Mouse (Mus musculus): ENCODE measurements at regions not wholly inside any gene's neighbourhood (a gene's known extent, or its start where the extent isn't known, plus 50 kb on each side); places are given as distances from the start of the nearest gene placed in this dataset.

GRCm38 (mm10) chr2:74087375-74087774 lies 176.2 kb upstream of the Atp5g3 start:
- Histone ChIP-seq H3K27ac (ENCODE audit: insufficient read depth, low read depth) (no peak overlapping the region), H3K27me3 (replicated peaks) (no peaks in the 10 kb centered on the region), H3K4me1 (ENCODE audit: control insufficient read depth in 1 of 2, insufficient read depth in 2 of 2) (no peaks in the 10 kb centered on the region), H3K9me3 (replicated peaks; ENCODE audit: low read length) (no peaks in the 10 kb centered on the region), H3K4me3 (replicated peaks in 1 of 3; ENCODE audit: low read depth in 2 of 3, low read length in 2 of 3, poor library complexity in 1 of 3) (no peak overlapping the region), H3K9ac (ENCODE audit: insufficient read depth, low read depth) (no peak overlapping the region), H3K4me2 (ENCODE audit: insufficient read depth, low read depth, poor library complexity, severe bottlenecking) (no peak overlapping the region), H3K36me3 (replicated peaks in 1 of 2; ENCODE audit: control insufficient read depth in 1 of 2, insufficient read depth in 1 of 2, low read length in 1 of 2) (no peaks in the 10 kb centered on the region), H3K79me2 (replicated peaks; ENCODE audit: control insufficient read depth, extremely low read depth, insufficient read depth, poor library complexity, severe bottlenecking) (no peaks in the 10 kb centered on the region)
- in situ Hi-C loops (cut with MboI; ENCODE audit: low pct_ligation_motif_present, low pct_unique_long_range_greater_than_20kb, low sequenced_read_pairs) (no loop called here), dilution Hi-C loops (cut with MboI; ENCODE audit: extremely low pct_ligation_motif_present, extremely low pct_unique_long_range_greater_than_20kb, low sequenced_read_pairs) (no loop called here)
- DNase-seq (ENCODE audit: extremely low read depth), result no peak
- TF ChIP-seq EP300 (IDR thresholded peaks at IDR 0.05; ENCODE audit: low read length), result no peak
- no peak for TF ChIP-seq TBP (conservative IDR thresholded peaks at IDR 0.05; ENCODE audit: low read depth, low read length)
- TF ChIP-seq CHD1 (IDR thresholded peaks at IDR 0.05; ENCODE audit: low read depth, low read length), result no peak
- no peak for TF ChIP-seq ELF1 (IDR thresholded peaks at IDR 0.05; ENCODE audit: low read depth, low read length)
- TF ChIP-seq SMC3 (IDR thresholded peaks at IDR 0.05; ENCODE audit: low read depth, low read length), result no peak
- TF ChIP-seq HCFC1 (IDR thresholded peaks at IDR 0.05; ENCODE audit: low read depth, low read length), result no peak
- no peak for TF ChIP-seq USF2 (conservative IDR thresholded peaks at IDR 0.05; ENCODE audit: low read depth, low read length)
- TF ChIP-seq JUND (conservative IDR thresholded peaks at IDR 0.05; ENCODE audit: low read depth, low read length), result no peak
- TF ChIP-seq UBTF (IDR thresholded peaks at IDR 0.05; ENCODE audit: low read depth, low read length), result no peak
- no peak for TF ChIP-seq MAX (IDR thresholded peaks at IDR 0.05; ENCODE audit: low read length)
- TF ChIP-seq ZNF384 (IDR thresholded peaks at IDR 0.05; ENCODE audit: low read depth, low read length), result no peak
- no peak for TF ChIP-seq TCF12 (IDR thresholded peaks at IDR 0.05; ENCODE audit: low read depth, low read length)
- TF ChIP-seq SIN3A (IDR thresholded peaks at IDR 0.05; ENCODE audit: low read length), result no peak
- no peak for TF ChIP-seq BHLHE40 (IDR thresholded peaks at IDR 0.05; ENCODE audit: low read depth, low read length)
- TF ChIP-seq JUN (IDR thresholded peaks at IDR 0.05; ENCODE audit: insufficient read depth, low read depth, low read length), result no peak
- TF ChIP-seq NELFE (IDR thresholded peaks at IDR 0.05; ENCODE audit: low read depth, low read length), result no peak
- no peak for TF ChIP-seq USF1 (IDR thresholded peaks at IDR 0.05; ENCODE audit: low read depth, low read length)
- no peak for TF ChIP-seq ZKSCAN1 (IDR thresholded peaks at IDR 0.05; ENCODE audit: borderline replicate concordance, low read depth, low read length)

GRCm38 (mm10) chr2:74084971-74085370 lies 173.8 kb upstream of the Atp5g3 start:
- no peak overlapping the region for H3K27ac ChIP-seq (ENCODE audit: insufficient read depth, low read depth)
- no peaks in the 10 kb centered on the region for H3K27me3 ChIP-seq (replicated peaks)
- H3K9me3 ChIP-seq (replicated peaks; ENCODE audit: low read length), result no peaks in the 10 kb centered on the region
- no peak overlapping the region for H3K9ac ChIP-seq (ENCODE audit: insufficient read depth, low read depth)
- no peaks in the 10 kb centered on the region for H3K36me3 ChIP-seq (replicated peaks in 1 of 2; ENCODE audit: control insufficient read depth in 1 of 2, insufficient read depth in 1 of 2, low read length in 1 of 2)
- in situ Hi-C loops (cut with MboI; ENCODE audit: low pct_ligation_motif_present, low pct_unique_long_range_greater_than_20kb, low sequenced_read_pairs) (no loop called here), dilution Hi-C loops (cut with MboI; ENCODE audit: extremely low pct_ligation_motif_present, extremely low pct_unique_long_range_greater_than_20kb, low sequenced_read_pairs) (no loop called here)
- H3K79me2 ChIP-seq (replicated peaks; ENCODE audit: control insufficient read depth, extremely low read depth, insufficient read depth, poor library complexity, severe bottlenecking), result no peaks in the 10 kb centered on the region
- DNase-seq (ENCODE audit: extremely low read depth), result no peak
- TF ChIP-seq JUND (conservative IDR thresholded peaks at IDR 0.05; ENCODE audit: low read depth, low read length) (no peak), CTCF (conservative IDR thresholded peaks at IDR 0.05 in 1 of 2, IDR thresholded peaks at IDR 0.05 in 1 of 2; ENCODE audit: low read depth in 2 of 2, low read length in 2 of 2) (no peak), RCOR1 (conservative IDR thresholded peaks at IDR 0.05; ENCODE audit: low read depth, low read length) (no peak), SIN3A (IDR thresholded peaks at IDR 0.05; ENCODE audit: low read length) (no peak), BHLHE40 (IDR thresholded peaks at IDR 0.05; ENCODE audit: low read depth, low read length) (no peak), TCF12 (IDR thresholded peaks at IDR 0.05; ENCODE audit: low read depth, low read length) (no peak), HCFC1 (IDR thresholded peaks at IDR 0.05; ENCODE audit: low read depth, low read length) (no peak), NELFE (IDR thresholded peaks at IDR 0.05; ENCODE audit: low read depth, low read length) (no peak), CHD2 (IDR thresholded peaks at IDR 0.05; ENCODE audit: low read length) (no peak), ETS1 (conservative IDR thresholded peaks at IDR 0.05; ENCODE audit: low read depth, low read length) (no peak)
- H3K4me2 ChIP-seq (ENCODE audit: insufficient read depth, low read depth, poor library complexity, severe bottlenecking), result no peak overlapping the region
- H3K4me1 ChIP-seq (ENCODE audit: control insufficient read depth in 1 of 2, insufficient read depth in 2 of 2), result no peaks in the 10 kb centered on the region
- no peak overlapping the region for H3K4me3 ChIP-seq (replicated peaks in 1 of 3; ENCODE audit: low read depth in 2 of 3, low read length in 2 of 3, poor library complexity in 1 of 3)
